Mouse (Mus musculus) layer of hippocampus, adult 18-20 months (tissue): ENCODE results near the gene Mob2. TPM values are rescaled to one million over a fixed set of nuclear protein-coding genes. Genes with fewer than 3 reads are reported as not detected.

Experiments
- microRNA-seq, 2 experiments: library from miRNA; unstranded; fragments of <30 nt; microRNA quantifications; one replicate each; pipeline ENCODE4 v1.2.0; 2021
- total RNA-seq, 2 experiments: library from RNA; stranded (reverse); gene quantifications; 2 replicates each; pipeline ENCODE4 v1.2.3; 2021

Mob2 gene
- total RNA-seq, 2 experiments from 2014 or later, result 29.0 to 32.0 TPM

Small RNA genes within 50 kb of the gene (microRNA-seq; reads per million reads assigned to microRNA genes)
- gene Mir3104, result 2.2 to 2.7 reads per million in 2 experiments

Other genes starting within 250 kb of the Mob2 start
- not detected for gene Muc5b, start 222.0 kb downstream of the Mob2 start, total RNA-seq
- gene Tollip, start 142.6 kb downstream of the Mob2 start, total RNA-seq, result 100 to 1,000 TPM; 118 to 120 TPM
- gene Brsk2, start 111.3 kb downstream of the Mob2 start, total RNA-seq, result 100 to 1,000 TPM; 166 to 180 TPM
- 100 to 1,000 TPM; 130 to 133 TPM for gene Dusp8, start 34.8 kb upstream of the Mob2 start, total RNA-seq
- gene Gm45618, start 59.7 kb upstream of the Mob2 start, total RNA-seq, result not detected
- not detected for gene Gm39115, start 75.0 kb upstream of the Mob2 start, total RNA-seq
- not detected for gene Gm45337, start 83.5 kb upstream of the Mob2 start, total RNA-seq
- not detected for gene Gm29735, start 96.0 kb upstream of the Mob2 start, total RNA-seq
- not detected for gene Gm4553, start 104.7 kb upstream of the Mob2 start, total RNA-seq
- not detected for gene Krtap5-2, start 114.9 kb upstream of the Mob2 start, total RNA-seq
- gene Gm10153, start 129.3 kb upstream of the Mob2 start, total RNA-seq, result not detected
- not detected for gene Krtap5-3, start 140.3 kb upstream of the Mob2 start, total RNA-seq
- gene Gm7579, start 150.8 kb upstream of the Mob2 start, total RNA-seq, result not detected
- gene Krtap5-5, start 168.9 kb upstream of the Mob2 start, total RNA-seq, result not detected
- not detected for gene Gm40460, start 180.0 kb upstream of the Mob2 start, total RNA-seq
- gene Gm2431, start 197.3 kb upstream of the Mob2 start, total RNA-seq, result not detected
- not detected for gene Gm4559, start 213.3 kb upstream of the Mob2 start, total RNA-seq
- not detected for gene Krtap5-1, start 236.1 kb upstream of the Mob2 start, total RNA-seq
- gene Krtap5-4, start 242.5 kb upstream of the Mob2 start, total RNA-seq, result not detected